ENCODE assay signal across 9 mouse cellular contexts in genomic region chr4:130273698-130274345, GRCm38 (mm10). TPM values are rescaled to one million over a fixed set of nuclear protein-coding genes. Genes with fewer than 3 reads are reported as not detected.
A peak's percentile ranks its signal among the peaks of the same experiment; 100 is the strongest.
DNase-seq lines count a peak whose midpoint lies in the region; ATAC-seq and TF ChIP-seq lines count a peak whose summit lies in the region.
"Had no signal": no experiment of that assay in that cellular context is flagged by ENCODE, and none has a peak within 500 bp of the region (broad histone marks: within the 10 kb centered on the region; RNA-seq: fewer than 3 reads in every experiment).

No protein-coding gene starts in this region.

- H3K27ac ChIP-seq in heart, embryonic 16.5 days (ENCODE audit: low read length), result no peak overlapping the region
- H3K27ac ChIP-seq in ES-Bruce4 (ENCODE audit: insufficient read depth, low read length), result no peak overlapping the region
- peak overlapping the region; percentile 97 for H3K27ac ChIP-seq in hindbrain, embryonic 14.5 days
- peak overlapping the region; percentile 98 for H3K27ac ChIP-seq in midbrain, embryonic 13.5 days

- TF ChIP-seq EP300 in ES-Bruce4 (IDR thresholded peaks at IDR 0.05; ENCODE audit: insufficient read depth, low read depth, low read length), result no peak

- DNase-seq in heart, postnatal 36 days, result no peak
- DNase-seq in cerebellum, postnatal 25 days, result peak; percentile 79 to 82
- peak; percentile 55 for DNase-seq in hindbrain, embryonic 14.5 days (ENCODE audit: low spot score)
- no peak for DNase-seq in spleen, postnatal 36 days (ENCODE audit: low spot score in 2 of 2)

- no peak overlapping the region; the same call in 1 of the 2 replicates for H3K9ac ChIP-seq in heart, embryonic 16.5 days (ENCODE audit: low read length)
- no peak overlapping the region for H3K9ac ChIP-seq in ES-Bruce4 (ENCODE audit: low read depth, poor library complexity, severe bottlenecking)
- H3K9ac ChIP-seq in hindbrain, embryonic 14.5 days, result peak overlapping the region; percentile 92
- peak overlapping the region; percentile 99 for H3K9ac ChIP-seq in midbrain, embryonic 13.5 days (replicated peaks)

- TF ChIP-seq CTCF in ES-Bruce4 (IDR thresholded peaks at IDR 0.05; ENCODE audit: low read depth, low read length), result no peak

- H3K4me1 ChIP-seq in heart, embryonic 16.5 days (ENCODE audit: control insufficient read depth, insufficient read depth, low read length), result peaks cover 7% of the 10 kb centered on the region
- no peaks in the 10 kb centered on the region for H3K4me1 ChIP-seq in ES-Bruce4 (ENCODE audit: control insufficient read depth, insufficient read depth, low read length)
- H3K4me1 ChIP-seq in hindbrain, embryonic 14.5 days (replicated peaks; ENCODE audit: control insufficient read depth, insufficient read depth, low read length), result peaks cover 23% of the 10 kb centered on the region
- H3K4me1 ChIP-seq in midbrain, embryonic 13.5 days (replicated peaks), result peaks cover 36% of the 10 kb centered on the region

- TF ChIP-seq POLR2A in ES-Bruce4 (IDR thresholded peaks at IDR 0.05; ENCODE audit: insufficient read depth, low read length), result no peak

- peak overlapping the region; percentile 52 for H3K4me3 ChIP-seq in heart, embryonic 16.5 days (ENCODE audit: low read length)
- H3K4me3 ChIP-seq in ES-Bruce4 (ENCODE audit: low read depth, low read length), result peak overlapping the region; percentile 23
- H3K4me3 ChIP-seq in hindbrain, embryonic 14.5 days (replicated peaks; ENCODE audit: low read length), result peak overlapping the region; percentile 60
- H3K4me3 ChIP-seq in midbrain, embryonic 13.5 days (replicated peaks), result peak overlapping the region; percentile 75

- WGBS in heart, embryonic 16.5 days, result 10% methylated on average over 11 of the region's 12 CpGs
- WGBS in hindbrain, embryonic 14.5 days, result 4% methylated on average over 10 of the region's 12 CpGs
- WGBS in midbrain, embryonic 13.5 days, result 5% methylated on average over 11 of the region's 12 CpGs

- peak overlapping the region; percentile 80 for H3K4me2 ChIP-seq in heart, embryonic 16.5 days (ENCODE audit: low read depth, low read length)
- H3K4me2 ChIP-seq in hindbrain, embryonic 14.5 days (replicated peaks), result peak overlapping the region; percentile 66
- peak overlapping the region; percentile 74 for H3K4me2 ChIP-seq in midbrain, embryonic 13.5 days (replicated peaks)

- H3K27me3 ChIP-seq in heart, embryonic 16.5 days (ENCODE audit: control insufficient read depth, insufficient read depth, low read length), result peaks cover 57% of the 10 kb centered on the region
- peaks cover 7% of the 10 kb centered on the region; the same call in 1 of the 2 replicates for H3K27me3 ChIP-seq in ES-Bruce4 (ENCODE audit: control insufficient read depth, insufficient read depth, low read length, poor library complexity, severe bottlenecking)
- H3K27me3 ChIP-seq in hindbrain, embryonic 14.5 days (ENCODE audit: control insufficient read depth, insufficient read depth, low read length), result 0 out of 2 replicates have a peak, but pooled peaks cover 2% of the 10 kb centered on the region
- no peaks in the 10 kb centered on the region for H3K27me3 ChIP-seq in midbrain, embryonic 13.5 days

- intact Hi-C loops in heart, postnatal 36 days (cut with DNase I), result no loop called here

- ATAC-seq in heart, embryonic 16.5 days (replicated peaks; ENCODE audit: extremely low read depth, insufficient read depth, low FRiP score), result peak; percentile 46; the same call in 1 of the 2 replicates
- ATAC-seq in hindbrain, embryonic 14.5 days (ENCODE audit: low FRiP score), result peak; percentile 16
- peak; percentile 40 for ATAC-seq in midbrain, embryonic 13.5 days
- no peak for ATAC-seq in activated CD4-positive, CD25-positive, alpha-beta regulatory T cell, adult 4 months

- H3K36me3 ChIP-seq in heart, embryonic 16.5 days (ENCODE audit: control insufficient read depth, insufficient read depth), result no peaks in the 10 kb centered on the region
- H3K36me3 ChIP-seq in ES-Bruce4 (ENCODE audit: control insufficient read depth, insufficient read depth, low read length, poor library complexity, severe bottlenecking), result no peaks in the 10 kb centered on the region
- no peaks in the 10 kb centered on the region for H3K36me3 ChIP-seq in hindbrain, embryonic 14.5 days (replicated peaks; ENCODE audit: control insufficient read depth, insufficient read depth)
- H3K36me3 ChIP-seq in midbrain, embryonic 13.5 days, result peaks cover 9% of the 10 kb centered on the region; the same call in 1 of the 2 replicates

- H3K9me3 ChIP-seq in heart, embryonic 16.5 days (replicated peaks; ENCODE audit: control insufficient read depth, low read length), result no peaks in the 10 kb centered on the region
- no peaks in the 10 kb centered on the region for H3K9me3 ChIP-seq in ES-Bruce4 (replicated peaks; ENCODE audit: control insufficient read depth, insufficient read depth, low read length, poor library complexity, severe bottlenecking)
- H3K9me3 ChIP-seq in hindbrain, embryonic 14.5 days (ENCODE audit: control insufficient read depth, low read length), result no peaks in the 10 kb centered on the region
- H3K9me3 ChIP-seq in midbrain, embryonic 13.5 days, result no peaks in the 10 kb centered on the region

RNA-seq across cellular contexts. Expression of gene Serinc2, which starts 5.2 kb away (rescaled TPM):
- 5.4 and 6.4 TPM in 2 replicates for polyA plus RNA-seq in heart, embryonic 16.5 days (2015; fragmentation: Nextera tagmentation; extraction: Ambion mirVana)
- total RNA-seq in heart, postnatal 36 days (2021), result 1 to 10 TPM; 2.1 to 2.5 TPM
- 12.9 and 15.2 TPM in 2 replicates for polyA plus RNA-seq in ES-Bruce4 (2011; ENCODE audit: insufficient read depth, insufficient read length, low read depth, missing spikeins)
- 32.3 and 35.5 TPM in 2 replicates for polyA plus RNA-seq in hindbrain, embryonic 14.5 days (2014; fragmentation: Nextera tagmentation; extraction: Ambion mirVana)
- polyA plus RNA-seq in midbrain, embryonic 13.5 days (2015; fragmentation: Nextera tagmentation; extraction: Ambion mirVana), result 67.2 and 70.8 TPM in 2 replicates
- polyA plus RNA-seq in activated CD4-positive, CD25-positive, alpha-beta regulatory T cell, adult 4 months (2017; shearing (Covaris generic)), result under 1 TPM; 0.61 to 0.92 TPM

RNA-seq across cellular contexts. Expression of gene Fabp3, which starts 34.6 kb away (rescaled TPM):
- 1,916 and 1,999 TPM in 2 replicates for polyA plus RNA-seq in heart, embryonic 16.5 days (2015; fragmentation: Nextera tagmentation; extraction: Ambion mirVana)
- total RNA-seq in heart, postnatal 36 days (2021), result 1,000 to 10,000 TPM; 6,013 to 6,518 TPM
- 803 and 870 TPM in 2 replicates for polyA plus RNA-seq in ES-Bruce4 (2011; ENCODE audit: insufficient read depth, insufficient read length, low read depth, missing spikeins)
- polyA plus RNA-seq in hindbrain, embryonic 14.5 days (2014; fragmentation: Nextera tagmentation; extraction: Ambion mirVana), result 272 and 285 TPM in 2 replicates
- 103 and 116 TPM in 2 replicates for polyA plus RNA-seq in midbrain, embryonic 13.5 days (2015; fragmentation: Nextera tagmentation; extraction: Ambion mirVana)
- polyA plus RNA-seq in activated CD4-positive, CD25-positive, alpha-beta regulatory T cell, adult 4 months (2017; shearing (Covaris generic)), result under 1 TPM in 1 of 2 experiments, not detected in 1; 0.42 TPM
- polyA plus RNA-seq: liver, adult 2 months had no signal

RNA-seq across cellular contexts. Expression of gene Gm10570, which starts 34.7 kb away (rescaled TPM):
- polyA plus RNA-seq in heart, embryonic 16.5 days (2015; fragmentation: Nextera tagmentation; extraction: Ambion mirVana), result 1.1 and 1.4 TPM in 2 replicates
- total RNA-seq in heart, postnatal 36 days (2021), result under 1 TPM; 0.57 to 0.89 TPM
- not detected in 2 replicates for polyA plus RNA-seq in ES-Bruce4 (2011; ENCODE audit: insufficient read depth, insufficient read length, low read depth, missing spikeins)
- polyA plus RNA-seq in hindbrain, embryonic 14.5 days (2014; fragmentation: Nextera tagmentation; extraction: Ambion mirVana), result 0.46 TPM in 1 of 2 replicates, not detected in the other
- polyA plus RNA-seq in midbrain, embryonic 13.5 days (2015; fragmentation: Nextera tagmentation; extraction: Ambion mirVana), result 0.58 and 0.59 TPM in 2 replicates
- not detected for polyA plus RNA-seq in activated CD4-positive, CD25-positive, alpha-beta regulatory T cell, adult 4 months (2017; shearing (Covaris generic))
- total RNA-seq: liver, adult 2 months had no signal
- polyA plus RNA-seq: liver, adult 2 months had no signal

RNA-seq across cellular contexts. Expression of gene Gm853, which starts 51.6 kb away (rescaled TPM):
- not detected in 2 replicates for polyA plus RNA-seq in heart, embryonic 16.5 days (2015; fragmentation: Nextera tagmentation; extraction: Ambion mirVana)
- total RNA-seq in heart, postnatal 36 days (2021), result not detected
- not detected in 2 replicates for polyA plus RNA-seq in ES-Bruce4 (2011; ENCODE audit: insufficient read depth, insufficient read length, low read depth, missing spikeins)
- 0.86 and 2.4 TPM in 2 replicates for polyA plus RNA-seq in hindbrain, embryonic 14.5 days (2014; fragmentation: Nextera tagmentation; extraction: Ambion mirVana)
- 0.24 TPM in 1 of 2 replicates, not detected in the other for polyA plus RNA-seq in midbrain, embryonic 13.5 days (2015; fragmentation: Nextera tagmentation; extraction: Ambion mirVana)
- not detected for polyA plus RNA-seq in activated CD4-positive, CD25-positive, alpha-beta regulatory T cell, adult 4 months (2017; shearing (Covaris generic))
- total RNA-seq: liver, adult 2 months had no signal
- polyA plus RNA-seq: liver, adult 2 months had no signal

Comparison
In these comparisons a context has a peak if more than half of its experiments do, and no peak if none do; other contexts are left out.
1. H3K27ac ChIP-seq: peak in hindbrain, embryonic 14.5 days (single experiment) and midbrain, embryonic 13.5 days (single experiment); none in heart, embryonic 16.5 days (single experiment) and ES-Bruce4 (single experiment).
2. H3K4me3 ChIP-seq: peak in every context shown above with its lines; median percentile 75 in midbrain, embryonic 13.5 days; 60 in hindbrain, embryonic 14.5 days; 52 in heart, embryonic 16.5 days; 23 in ES-Bruce4.
3. H3K9ac ChIP-seq: peak in hindbrain, embryonic 14.5 days (single experiment) and midbrain, embryonic 13.5 days (single experiment); none in heart, embryonic 16.5 days (single experiment) and ES-Bruce4 (single experiment).
4. DNase-seq: peak in cerebellum, postnatal 25 days (2 of 2) and hindbrain, embryonic 14.5 days (single experiment); none in heart, postnatal 36 days (0 of 2) and spleen, postnatal 36 days (0 of 2).
5. RNA of gene Fabp3, which starts 34.6 kb away (polyA plus RNA-seq): 1,916 to 1,999 TPM in heart, embryonic 16.5 days, 803 to 870 TPM in ES-Bruce4, 272 to 285 TPM in hindbrain, embryonic 14.5 days and 103 to 116 TPM in midbrain, embryonic 13.5 days; 0.42 TPM in activated CD4-positive, CD25-positive, alpha-beta regulatory T cell, adult 4 months; every median in the first group is over 10 times any median in the second.
6. Peak in every context shown above with its lines, with median percentiles within 50 percentile points of each other: H3K4me2 ChIP-seq.